Mouse (Mus musculus): ENCODE results near the gene Elmo2. TPM values are rescaled to one million over a fixed set of nuclear protein-coding genes. Genes with fewer than 3 reads are reported as not detected.

Gene Elmo2
- polyA plus RNA-seq, 2 experiments from 2014 or later = 37.2 to 65.4 TPM

DNA sequence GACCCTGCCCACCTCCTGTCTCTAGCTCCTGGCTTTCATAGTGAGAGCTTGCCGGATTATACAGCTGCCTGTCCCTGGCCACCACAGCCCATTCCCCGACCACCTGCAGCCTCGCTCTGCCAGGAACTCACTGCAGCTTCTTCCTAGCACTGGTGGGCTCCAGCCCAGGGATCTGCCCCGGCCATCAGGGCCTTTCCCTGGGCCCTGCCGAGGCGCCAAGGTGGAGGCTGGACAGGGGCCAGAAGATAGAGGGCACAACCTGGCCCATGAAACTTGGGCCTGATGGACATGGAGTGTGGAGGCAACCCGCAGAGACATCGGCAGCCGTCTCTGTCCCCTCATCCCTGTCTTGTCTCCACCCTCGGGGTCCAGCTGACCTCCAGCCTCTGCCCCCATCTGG is 70.1 kb downstream of the Elmo2 start:
- no peak for ATAC-seq

GRCm38 (mm10) chr2:165253867-165254266 is 72.4 kb downstream of the Elmo2 start:
- no peak for ATAC-seq

DNA sequence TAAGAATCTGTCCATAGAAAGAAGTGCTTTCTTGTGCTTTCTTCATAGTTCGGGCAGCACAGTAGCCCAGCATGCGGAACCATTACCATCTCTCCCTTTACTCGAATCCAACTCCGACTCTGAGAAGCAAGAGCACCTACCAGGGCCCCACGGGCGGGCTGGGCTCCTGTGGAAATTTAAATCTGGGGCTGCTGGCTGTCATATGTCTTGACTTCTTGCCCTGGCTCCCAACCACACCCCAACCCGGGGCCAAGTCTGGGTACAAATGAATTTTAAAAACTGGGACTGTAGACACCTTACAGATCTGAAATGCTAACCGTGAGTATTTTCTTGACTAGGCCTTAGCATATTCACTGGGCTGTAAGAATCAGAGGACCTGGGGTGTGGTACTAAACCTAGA is 73.0 kb downstream of the Elmo2 start:
- no peak for ATAC-seq

DNA sequence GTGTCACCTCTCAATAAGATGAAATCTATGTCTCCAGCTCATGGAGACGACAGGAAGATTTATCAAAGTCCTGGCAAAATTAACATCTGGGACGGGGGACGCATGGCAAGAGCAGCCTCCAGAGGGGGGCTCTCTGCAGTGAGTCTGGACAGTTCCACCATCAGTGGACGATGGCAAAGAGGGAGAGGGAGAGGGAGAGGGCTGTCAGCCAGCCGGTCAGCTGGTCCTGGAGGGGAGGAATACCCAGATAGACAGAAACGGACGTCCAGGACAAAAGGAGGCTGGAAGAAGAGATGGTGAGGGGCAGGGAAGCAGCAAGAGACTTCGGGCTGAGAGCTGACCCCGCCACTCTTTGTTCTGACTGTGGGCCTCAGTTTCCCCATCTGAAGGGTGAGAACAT is 73.5 kb downstream of the Elmo2 start:
- no peak for ATAC-seq

- no peak for ATAC-seq
Observed at GRCm38 (mm10) chr2:165252381-165252780, 73.9 kb downstream of the Elmo2 start.

GRCm38 (mm10) chr2:165250903-165251302 is 75.4 kb downstream of the Elmo2 start:
- no peak for ATAC-seq

GRCm38 (mm10) chr2:165248967-165249366 is 77.3 kb downstream of the Elmo2 start:
- ATAC-seq = no peak

- no peak for ATAC-seq
Observed at GRCm38 (mm10) chr2:165246349-165246748, 79.9 kb downstream of the Elmo2 start.

GRCm38 (mm10) chr2:165243122-165243720 is 83.1 kb downstream of the Elmo2 start:
- no peak for ATAC-seq

- no peak for ATAC-seq
Observed at GRCm38 (mm10) chr2:165242575-165242974, 83.7 kb downstream of the Elmo2 start.

DNA sequence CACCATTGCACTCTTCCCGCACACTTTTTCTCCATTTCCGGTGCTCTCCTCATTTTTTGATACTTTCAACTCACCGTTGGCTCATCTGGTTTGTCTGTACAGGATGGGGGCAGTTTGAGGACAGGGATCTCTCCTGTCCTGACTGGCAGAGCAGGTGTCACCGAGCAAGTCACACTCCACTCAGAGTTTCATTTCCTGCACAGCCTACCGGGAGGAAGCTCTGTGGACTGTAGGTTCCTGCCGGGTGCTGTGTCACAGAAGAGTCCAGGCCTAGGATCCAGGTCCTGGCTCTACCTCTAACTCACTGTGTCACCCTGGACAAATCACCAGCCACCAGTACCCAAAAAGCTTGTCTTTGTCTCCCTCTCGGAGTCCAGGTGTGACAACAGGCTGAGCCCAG is 84.5 kb downstream of the Elmo2 start:
- ATAC-seq = no peak

- no peak for ATAC-seq
Observed at GRCm38 (mm10) chr2:165240371-165240770, 85.9 kb downstream of the Elmo2 start.

DNA sequence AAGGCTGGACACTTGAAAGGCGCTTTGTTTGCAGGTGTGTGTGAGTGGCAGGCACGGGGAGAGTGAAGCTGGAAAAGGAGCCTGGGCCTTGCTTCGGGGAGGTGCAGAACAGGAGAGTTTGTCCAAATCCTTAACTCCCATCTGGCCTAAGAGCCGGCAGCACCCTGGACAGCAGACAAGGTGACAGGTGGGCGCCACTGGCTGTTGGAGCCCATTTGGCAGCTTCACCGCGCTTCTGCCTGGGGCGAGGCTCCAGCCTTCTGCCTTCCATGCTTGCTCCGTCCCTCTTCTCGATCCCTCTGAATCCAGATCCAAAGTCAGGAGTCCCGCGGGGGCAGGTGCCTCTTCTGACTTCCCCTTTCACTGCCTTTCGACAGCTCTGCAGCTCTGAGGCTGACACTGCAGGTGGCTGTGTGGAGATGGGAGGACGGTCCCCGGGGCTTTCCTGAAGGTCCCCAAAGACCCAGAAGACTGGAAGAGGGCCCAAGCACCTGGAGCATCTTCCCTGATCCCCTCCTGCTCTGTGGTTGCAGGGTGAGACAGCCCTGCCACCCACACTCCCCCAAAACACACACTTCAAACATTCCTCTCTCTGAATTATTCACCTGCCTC is 86.6 kb downstream of the Elmo2 start:
- no peak for ATAC-seq

GRCm38 (mm10) chr2:165238416-165239145 is 87.7 kb downstream of the Elmo2 start:
- no peak for ATAC-seq

Other genes with a start within 250 kb of the Elmo2 start
- not detected for gene 1700025C18Rik, start 235.7 kb downstream of the Elmo2 start, polyA plus RNA-seq (2017; shearing (Covaris generic))
- not detected for gene Cdh22, start 91.6 kb downstream of the Elmo2 start, polyA plus RNA-seq (2017; shearing (Covaris generic))
- gene Slc35c2, start 38.6 kb downstream of the Elmo2 start, polyA plus RNA-seq (2017; shearing (Covaris generic)) = 10 to 100 TPM; 39.2 to 59.8 TPM
- gene Zfp663, start 42.2 kb upstream of the Elmo2 start, polyA plus RNA-seq (2017; shearing (Covaris generic)) = not detected
- gene Zfp334, start 61.8 kb upstream of the Elmo2 start, polyA plus RNA-seq (2017; shearing (Covaris generic)) = not detected
- not detected for gene Ocstamp, start 73.9 kb upstream of the Elmo2 start, polyA plus RNA-seq (2017; shearing (Covaris generic))
- under 1 TPM in 1 of 2 experiments, not detected in 1; 0.32 TPM for gene Slc13a3, start 146.8 kb upstream of the Elmo2 start, polyA plus RNA-seq (2017; shearing (Covaris generic))
- gene Trp53rka, start 166.8 kb upstream of the Elmo2 start, polyA plus RNA-seq (2017; shearing (Covaris generic)) = 1 to 10 TPM; 4.1 to 4.7 TPM
- gene Slc2a10, start 177.3 kb upstream of the Elmo2 start, polyA plus RNA-seq (2017; shearing (Covaris generic)) = not detected